Mouse (Mus musculus) liver, adult 2 months (tissue): ENCODE measurements around the gene Tmem37. TPM values are rescaled to one million over a fixed set of nuclear protein-coding genes. Genes with fewer than 3 reads are reported as not detected.

Experiments used
- DNase-seq: peaks from one replicate; pipeline ENCODE4 v3.0.0-alpha.2; 2011; ENCODE audit warnings: low read depth, low spot score; ENCODE audit errors: extremely low read depth
- H3K27ac ChIP-seq: fragments of 200-500 bp; replicated peaks from 2 replicates; pipeline ENCODE4 v1.5.1; 2012; ENCODE audit warnings: low read depth, mild to moderate bottlenecking, control low read depth, inconsistent platforms, low read length; ENCODE audit not compliant: insufficient read depth
- H3K27me3 ChIP-seq: fragments of 200-500 bp; 2 replicates; pipeline ENCODE4 v1.6.1; 2012; ENCODE audit warnings: mild to moderate bottlenecking, moderate library complexity, low read length, inconsistent platforms; ENCODE audit not compliant: control insufficient read depth, insufficient read depth
- H3K36me3 ChIP-seq: fragments of 200-500 bp; 2 replicates; pipeline ENCODE4 v1.6.1; 2012; ENCODE audit warnings: low read length, inconsistent platforms; ENCODE audit not compliant: control insufficient read depth, insufficient read depth
- H3K4me1 ChIP-seq: fragments of 200-500 bp; 2 replicates; pipeline ENCODE4 v1.6.1; 2011; ENCODE audit warnings: low read length; ENCODE audit not compliant: control insufficient read depth, insufficient read depth
- H3K4me3 ChIP-seq: fragments of 200-500 bp; 2 replicates; pipeline ENCODE4 v1.5.1; 2011; ENCODE audit warnings: low read depth, mild to moderate bottlenecking, control low read depth, low read length, moderate library complexity; ENCODE audit not compliant: insufficient read depth
- H3K79me2 ChIP-seq: fragments of 200-500 bp; 2 replicates; pipeline ENCODE4 v1.6.1; 2012; ENCODE audit warnings: inconsistent platforms, mild to moderate bottlenecking, low read length, moderate library complexity; ENCODE audit not compliant: control insufficient read depth, insufficient read depth
- H3K9ac ChIP-seq: fragments of 200-500 bp; 2 replicates; pipeline ENCODE4 v1.6.1; 2012; ENCODE audit warnings: low read depth, mild to moderate bottlenecking, control low read depth, inconsistent platforms, low read length
- CTCF ChIP-seq: fragments of 200-500 bp; IDR thresholded peaks from 2 replicates; pipeline ENCODE4 v1.5.1; 2011; ENCODE audit warnings: low read depth, low read length, control low read depth
- POLR2A ChIP-seq: fragments of 200-500 bp; IDR thresholded peaks from 2 replicates; pipeline ENCODE4 v1.6.1; 2011; ENCODE audit warnings: low read length, control low read depth; ENCODE audit not compliant: insufficient read depth; ENCODE audit errors: extremely low read depth
- WGBS: fragments of 180-500 bp; shearing (Covaris S2); methylation state at CpG from one replicate; pipeline ENCODE4 v1.1.7; 2018; 5-methylcytosine and 5-hydroxymethylcytosine counted together
- polyA plus RNA-seq: library from polyadenylated mRNA; depleted of rRNA; stranded (reverse); fragments of >200 nt; gene quantifications from 2 replicates; pipeline ENCODE4 v1.2.3, GENCODE M21; 2012
- total RNA-seq: library from RNA; depleted of rRNA; stranded (reverse); fragments of >200 nt; gene quantifications from 2 replicates; pipeline ENCODE4 v1.2.3, GENCODE M21; 2014

The Tmem37 gene
- total and polyA plus RNA-seq, 2 experiments, result 64.9 to 172 TPM

DNA sequence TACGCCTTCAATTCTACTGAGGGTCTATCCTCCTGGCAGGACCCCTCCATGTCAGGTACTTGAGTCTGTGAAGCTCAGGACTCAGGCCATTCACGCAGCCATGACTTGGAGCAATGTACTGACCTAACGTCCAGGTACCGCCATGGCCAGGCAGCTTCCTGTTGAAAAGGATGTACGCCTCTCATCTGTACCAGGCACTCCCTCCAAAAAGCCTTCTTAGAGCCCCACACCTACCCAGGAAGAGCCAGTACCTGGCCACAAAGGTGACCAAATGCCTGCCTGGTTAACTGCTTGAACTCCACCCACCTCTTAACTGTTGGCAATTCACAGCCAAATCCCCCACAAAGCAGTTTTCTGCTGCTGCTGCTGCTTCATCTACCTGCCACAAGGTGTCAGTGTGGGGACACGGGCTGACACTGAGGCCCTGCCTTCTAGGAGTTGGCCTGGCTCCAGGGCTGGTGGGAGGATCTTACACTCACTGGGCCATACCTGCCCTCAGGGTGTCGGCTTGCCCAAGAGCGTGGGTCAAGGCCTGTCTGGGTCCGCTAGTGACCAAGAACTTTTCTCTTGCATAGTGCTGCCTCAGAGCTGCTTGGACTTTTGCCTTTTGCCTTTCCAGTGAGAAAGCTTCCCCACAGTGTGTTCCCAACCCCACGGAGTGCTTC is 40.9 kb downstream of the Tmem37 start:
- TF ChIP-seq POLR2A (no peak), CTCF (peak; percentile 99)
- Histone ChIP-seq H3K4me1 (peaks cover 11% of the 10 kb centered on the region), H3K79me2 (no peaks in the 10 kb centered on the region), H3K27me3 (no peaks in the 10 kb centered on the region), H3K9ac (no peak overlapping the region), H3K36me3 (no peaks in the 10 kb centered on the region), H3K4me3 (no peak overlapping the region), H3K27ac (0 out of 2 replicates have a peak overlapping the region, but pooled peaks have one; percentile 2)
- WGBS, result 34% methylated on average over 10 of the region's 10 CpGs
- DNase-seq, result peak; percentile 87

DNA sequence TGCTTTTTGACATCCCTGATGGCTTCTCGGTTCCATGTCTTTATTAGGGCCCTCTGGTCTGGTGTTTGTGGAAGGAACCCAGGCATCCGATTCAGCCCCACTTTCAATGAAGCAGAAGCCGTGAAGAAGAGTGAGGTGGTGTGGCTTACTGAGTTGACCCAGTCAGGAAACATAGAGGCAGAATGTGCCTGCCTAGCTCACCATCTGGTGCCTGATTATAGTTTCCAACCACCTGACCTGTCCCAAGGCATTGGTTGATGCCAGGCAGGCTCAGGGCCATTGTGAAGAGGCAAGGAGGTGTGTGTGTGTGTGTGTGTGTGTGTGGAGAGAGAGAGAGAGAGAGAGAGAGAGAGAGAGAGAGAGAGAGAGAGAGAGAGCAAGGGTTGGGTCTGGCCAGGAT is 43.4 kb downstream of the Tmem37 start:
- Histone ChIP-seq H3K79me2 (no peaks in the 10 kb centered on the region), H3K4me1 (peaks cover 3% of the 10 kb centered on the region), H3K27me3 (no peaks in the 10 kb centered on the region), H3K9ac (no peak overlapping the region), H3K27ac (no peak overlapping the region), H3K36me3 (no peaks in the 10 kb centered on the region), H3K4me3 (no peak overlapping the region)
- 95% methylated on average over 3 of the region's 3 CpGs for WGBS
- TF ChIP-seq POLR2A (no peak), CTCF (no peak)
- DNase-seq, result no peak

- Histone ChIP-seq H3K9ac (no peak overlapping the region), H3K4me1 (peaks cover 2% of the 10 kb centered on the region), H3K4me3 (no peak overlapping the region), H3K79me2 (no peaks in the 10 kb centered on the region), H3K27me3 (no peaks in the 10 kb centered on the region), H3K36me3 (no peaks in the 10 kb centered on the region), H3K27ac (no peak overlapping the region)
- TF ChIP-seq CTCF, result no peak
- TF ChIP-seq POLR2A, result no peak
- DNase-seq, result peak; percentile 22
- 28% methylated on average over 4 of the region's 4 CpGs for WGBS
These were observed 46.2 kb downstream of the Tmem37 start for GRCm38 (mm10) chr1:120027693-120028092.

DNA sequence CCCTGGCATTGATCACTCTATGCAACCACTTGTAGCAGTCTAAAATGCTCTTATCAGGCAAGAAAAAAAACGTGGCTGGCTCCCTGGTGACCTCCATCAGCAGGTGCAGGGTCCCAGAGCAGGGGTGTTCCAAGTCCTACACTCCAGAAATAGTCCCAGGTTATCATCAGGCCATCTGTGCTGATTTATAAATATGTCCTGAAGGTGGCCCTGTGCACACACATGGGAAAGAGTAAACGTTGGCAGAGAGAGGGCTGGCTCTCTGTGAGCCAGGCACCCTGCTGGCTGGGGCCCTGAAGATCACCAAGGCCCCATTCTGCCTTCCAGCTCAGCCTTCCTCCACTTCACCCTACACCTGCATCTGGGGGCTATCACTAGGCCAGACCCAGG is 48.8 kb downstream of the Tmem37 start:
- Histone ChIP-seq H3K36me3 (no peaks in the 10 kb centered on the region), H3K4me3 (no peak overlapping the region), H3K27me3 (no peaks in the 10 kb centered on the region), H3K79me2 (no peaks in the 10 kb centered on the region), H3K4me1 (peaks cover 2% of the 10 kb centered on the region), H3K27ac (no peak overlapping the region), H3K9ac (no peak overlapping the region)
- no peak for DNase-seq
- TF ChIP-seq CTCF (no peak), POLR2A (no peak)
- WGBS, result 15% methylated on average over 2 of the region's 2 CpGs

DNA sequence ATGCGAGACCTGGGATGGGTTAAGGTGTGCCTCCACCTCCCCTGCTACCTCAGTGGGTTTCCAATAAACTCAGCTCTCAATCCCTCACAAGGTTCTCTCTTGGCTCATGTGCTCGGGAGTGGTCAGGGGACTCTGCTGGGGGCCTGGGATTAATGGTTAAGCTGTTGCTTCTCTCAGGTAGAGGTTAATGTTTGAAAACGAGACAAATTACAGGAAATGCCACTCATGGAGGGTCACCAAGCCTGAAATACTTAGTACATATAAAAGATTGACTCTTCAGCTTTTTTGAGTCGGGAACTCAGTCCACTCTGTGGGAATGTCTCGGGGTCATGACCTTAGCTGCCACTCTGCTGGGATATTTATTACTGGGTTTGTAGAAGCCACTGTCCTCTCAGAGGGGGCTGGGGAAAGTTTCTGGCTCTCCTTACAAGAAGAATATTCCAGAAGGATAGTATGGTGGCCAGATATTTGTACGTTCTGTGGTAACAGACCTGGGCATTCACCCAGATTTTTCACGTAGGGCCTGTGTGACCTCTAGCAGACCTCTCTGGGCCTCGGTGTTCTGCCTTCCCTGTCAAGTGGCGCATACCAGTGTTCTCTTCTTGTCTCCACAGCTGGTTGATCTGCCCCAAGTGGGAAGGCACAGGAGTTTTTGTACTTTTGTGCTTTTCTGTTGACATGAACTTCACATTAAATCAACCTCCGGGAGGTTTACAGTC is 49.4 kb downstream of the Tmem37 start:
- Histone ChIP-seq H3K36me3 (no peaks in the 10 kb centered on the region), H3K9ac (no peak overlapping the region), H3K4me1 (peaks cover 2% of the 10 kb centered on the region), H3K79me2 (no peaks in the 10 kb centered on the region), H3K4me3 (no peak overlapping the region), H3K27ac (no peak overlapping the region), H3K27me3 (no peaks in the 10 kb centered on the region)
- TF ChIP-seq CTCF, result no peak
- TF ChIP-seq POLR2A, result no peak
- 38% methylated on average over 10 of the region's 10 CpGs for WGBS
- DNase-seq, result peak; percentile 66

DNA sequence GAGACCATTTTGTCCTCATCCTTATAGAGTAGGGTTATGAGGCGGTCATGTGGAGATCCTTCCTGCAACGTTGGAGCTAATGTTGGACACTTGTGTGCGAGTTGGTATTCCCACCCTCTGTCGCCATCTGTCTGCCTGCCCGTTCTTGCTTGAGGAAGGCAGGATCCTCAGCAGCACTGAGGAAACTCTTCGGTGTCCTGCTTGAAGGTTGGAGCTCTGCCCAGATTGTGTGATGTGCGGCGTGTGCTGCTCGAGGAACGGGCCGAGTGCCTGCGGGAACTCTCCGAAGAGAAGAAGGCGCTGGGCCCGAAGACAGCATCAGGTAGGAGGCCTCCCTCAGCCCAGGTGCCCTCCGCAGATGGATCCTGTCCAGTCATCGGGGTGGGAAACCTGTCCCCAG is 51.9 kb downstream of the Tmem37 start:
- 90% methylated on average over 17 of the region's 17 CpGs for WGBS
- no peak overlapping the region for H3K4me3 ChIP-seq
- TF ChIP-seq POLR2A, result no peak
- TF ChIP-seq CTCF, result no peak

More for the DNA sequence above, 51.9 kb downstream of the Tmem37 start:
- Histone ChIP-seq H3K27me3 (no peaks in the 10 kb centered on the region), H3K27ac (no peak overlapping the region), H3K4me1 (peaks cover 2% of the 10 kb centered on the region; the same call in 1 of the 2 replicates), H3K36me3 (no peaks in the 10 kb centered on the region), H3K79me2 (no peaks in the 10 kb centered on the region), H3K9ac (no peak overlapping the region)
- no peak for DNase-seq
